Mouse (Mus musculus) small intestine, adult 2 months (tissue): ENCODE data around the gene Ptprn2.

ENCODE experiments used
- CTCF ChIP-seq: fragments of 200-500 bp; IDR thresholded peaks from 2 replicates; pipeline ENCODE4 v1.5.1; 2012; ENCODE audit warnings: low read depth, mild to moderate bottlenecking, control low read depth, inconsistent platforms, low read length, moderate library complexity, mixed read lengths; ENCODE audit not compliant: insufficient replicate concordance, insufficient read length; ENCODE audit errors: extremely low read depth
- POLR2A ChIP-seq: fragments of 200-500 bp; IDR thresholded peaks from 2 replicates; pipeline ENCODE4 v1.6.1; 2012; ENCODE audit warnings: low read depth, mild to moderate bottlenecking, control low read depth, inconsistent platforms, low read length, moderate library complexity

DNA sequence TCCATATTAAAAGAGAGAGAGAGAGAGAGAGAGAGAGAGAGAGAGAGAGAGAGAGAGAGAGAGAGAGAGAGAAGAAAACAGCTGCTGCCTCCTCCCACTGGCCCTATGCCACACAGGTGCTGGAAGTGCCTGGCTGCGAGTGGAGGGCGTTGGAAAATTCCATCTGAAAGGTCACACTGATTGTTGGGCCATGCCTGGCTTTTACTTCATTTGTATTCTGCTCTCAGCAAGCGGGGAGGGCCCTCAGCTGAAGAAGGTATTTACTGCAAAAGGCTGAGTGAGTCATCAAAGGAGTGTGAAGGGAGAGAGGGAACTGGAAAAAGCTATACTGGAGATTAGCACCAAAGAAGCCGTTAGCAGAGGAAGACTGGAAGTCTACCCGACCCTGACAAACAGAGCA, 99.5 kb downstream of the Ptprn2 start:
- no peak for TF ChIP-seq CTCF
- no peak for TF ChIP-seq POLR2A
